Mouse (Mus musculus): Measurements from ENCODE around the gene Kmt2b. TPM values are rescaled to one million over a fixed set of nuclear protein-coding genes. Genes with fewer than 3 reads are reported as not detected.

Gene Kmt2b
- total and polyA plus RNA-seq, 3 experiments = 15.6 to 48.2 TPM; not detected in 1

DNA sequence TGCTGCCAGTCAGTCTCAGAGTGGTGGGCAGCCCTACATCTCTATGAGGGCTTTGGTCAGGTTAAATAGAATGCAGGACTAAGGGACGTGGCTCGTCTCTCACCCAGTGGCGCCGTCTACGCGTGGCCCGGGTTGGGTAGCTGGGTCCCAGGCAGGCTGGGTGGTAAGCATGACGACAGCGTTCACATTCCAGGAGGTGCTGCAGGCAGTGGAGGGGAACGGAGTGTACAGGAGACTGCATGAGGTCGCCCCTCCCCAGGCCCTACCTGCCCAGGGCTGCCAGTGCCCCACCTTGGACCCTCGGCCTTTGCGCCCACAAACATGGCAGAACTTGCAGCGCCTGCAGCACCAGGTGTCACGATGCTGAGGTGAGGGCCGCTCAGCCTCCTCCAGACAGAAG is 7.0 kb downstream of the Kmt2b start:
- Histone ChIP-seq H3K27me3 (ENCODE audit: control insufficient read depth in 1 of 2, insufficient read depth in 2 of 2, low read length in 2 of 2) (no peaks in the 10 kb centered on the region), H3K79me2 (ENCODE audit: control insufficient read depth, insufficient read depth, low read length, poor library complexity) (peaks cover 6% of the 10 kb centered on the region; the same call in 1 of the 2 replicates), H3K4me3 (ENCODE audit: control insufficient read depth in 1 of 2, insufficient read depth in 1 of 2, low read depth in 2 of 2, low read length in 2 of 2) (no peak overlapping the region), H3K9ac (ENCODE audit: control insufficient read depth, low read depth, low read length, poor library complexity, severe bottlenecking) (no peak overlapping the region), H3K27ac (ENCODE audit: control insufficient read depth, low read depth, low read length) (no peak overlapping the region), H3K36me3 (ENCODE audit: control insufficient read depth in 1 of 2, insufficient read depth in 2 of 2, low read length in 2 of 2) (peaks cover 0 to 21% of the 10 kb centered on the region in 2 experiments; a peak in 2 of 4 replicates), H3K9me3 (replicated peaks; ENCODE audit: insufficient read depth, low read length) (no peaks in the 10 kb centered on the region), H3K4me1 (ENCODE audit: control insufficient read depth in 1 of 2, insufficient read depth in 2 of 2, low read length in 2 of 2) (no peaks in the 10 kb centered on the region)
- no peak for TF ChIP-seq EP300 (IDR thresholded peaks at IDR 0.05; ENCODE audit: low read depth in 1 of 2, low read length in 2 of 2)
- TF ChIP-seq MAZ (IDR thresholded peaks at IDR 0.05; ENCODE audit: low read depth, low read length) = no peak
- TF ChIP-seq MEF2A (IDR thresholded peaks at IDR 0.05; ENCODE audit: extremely low read depth, insufficient replicate concordance, low read depth, low read length, poor library complexity, severe bottlenecking) = no peak
- TF ChIP-seq JUND (IDR thresholded peaks at IDR 0.05; ENCODE audit: low read depth, low read length) = no peak
- TF ChIP-seq NELFE (IDR thresholded peaks at IDR 0.05; ENCODE audit: low read depth, low read length) = no peak
- TF ChIP-seq ETS1 (IDR thresholded peaks at IDR 0.05; ENCODE audit: low read depth, low read length) = no peak
- no peak for TF ChIP-seq TBP (IDR thresholded peaks at IDR 0.05; ENCODE audit: low read depth, low read length)
- DNase-seq (ENCODE audit: low read depth, low spot score) = no peak

DNA sequence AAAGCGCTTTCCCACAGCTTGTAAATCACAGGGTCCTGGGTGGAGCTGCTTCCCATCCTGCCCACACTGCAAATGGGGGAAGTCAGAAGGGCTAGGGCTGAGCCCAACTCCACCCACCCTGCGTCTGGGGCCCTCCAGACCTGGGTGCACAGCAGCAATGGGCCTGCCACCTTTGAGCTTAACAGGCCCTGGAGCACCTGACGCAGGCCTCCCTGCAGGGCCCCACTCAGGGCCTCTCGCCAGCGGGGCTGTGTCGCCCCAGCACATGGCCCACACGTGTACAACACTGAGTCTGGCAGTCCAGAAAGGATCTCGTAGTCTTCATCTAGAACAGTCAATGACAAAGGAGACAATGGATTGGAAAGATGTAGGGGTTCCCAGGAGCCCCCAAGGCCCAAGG is 8.6 kb downstream of the Kmt2b start:
- Histone ChIP-seq H3K4me1 (ENCODE audit: control insufficient read depth in 1 of 2, insufficient read depth in 2 of 2, low read length in 2 of 2) (no peaks in the 10 kb centered on the region), H3K9me3 (replicated peaks; ENCODE audit: insufficient read depth, low read length) (no peaks in the 10 kb centered on the region), H3K9ac (ENCODE audit: control insufficient read depth, low read depth, low read length, poor library complexity, severe bottlenecking) (no peak overlapping the region), H3K4me3 (ENCODE audit: control insufficient read depth in 1 of 2, insufficient read depth in 1 of 2, low read depth in 2 of 2, low read length in 2 of 2) (no peak overlapping the region), H3K79me2 (ENCODE audit: control insufficient read depth, insufficient read depth, low read length, poor library complexity) (no peaks in the 10 kb centered on the region; the same call in 1 of the 2 replicates), H3K27me3 (ENCODE audit: control insufficient read depth in 1 of 2, insufficient read depth in 2 of 2, low read length in 2 of 2) (no peaks in the 10 kb centered on the region), H3K27ac (ENCODE audit: control insufficient read depth, low read depth, low read length) (no peak overlapping the region), H3K36me3 (ENCODE audit: control insufficient read depth in 1 of 2, insufficient read depth in 2 of 2, low read length in 2 of 2) (peaks cover 0 to 28% of the 10 kb centered on the region in 2 experiments; a peak in 2 of 4 replicates)
- no peak for DNase-seq (ENCODE audit: low read depth, low spot score)
- TF ChIP-seq ETS1 (IDR thresholded peaks at IDR 0.05; ENCODE audit: low read depth, low read length) (no peak), TCF12 (IDR thresholded peaks at IDR 0.05; ENCODE audit: low read depth, low read length) (no peak), ZMIZ1 (IDR thresholded peaks at IDR 0.05; ENCODE audit: low read depth, low read length) (no peak), E2F4 (IDR thresholded peaks at IDR 0.05; ENCODE audit: borderline replicate concordance, low read depth, low read length) (no peak), MYC (IDR thresholded peaks at IDR 0.05; ENCODE audit: low read depth, low read length) (no peak), POLR2A (IDR thresholded peaks at IDR 0.05; ENCODE audit: control insufficient read depth in 1 of 2, insufficient read depth in 1 of 2, low read depth in 1 of 2, low read length in 2 of 2, poor library complexity in 1 of 2) (no peak), MXI1 (IDR thresholded peaks at IDR 0.05; ENCODE audit: low read depth, low read length) (no peak), USF1 (IDR thresholded peaks at IDR 0.05; ENCODE audit: low read depth, low read length) (no peak), MAFK (IDR thresholded peaks at IDR 0.05; ENCODE audit: borderline replicate concordance, low read depth, low read length) (no peak), EP300 (IDR thresholded peaks at IDR 0.05; ENCODE audit: low read depth in 1 of 2, low read length in 2 of 2) (no peak), UBTF (IDR thresholded peaks at IDR 0.05; ENCODE audit: borderline replicate concordance, insufficient read depth, low read depth, low read length) (no peak), SIN3A (IDR thresholded peaks at IDR 0.05; ENCODE audit: low read length) (no peak), POLR2AphosphoS2 (IDR thresholded peaks at IDR 0.05; ENCODE audit: low read length) (no peak), POLR2AphosphoS5 (IDR thresholded peaks at IDR 0.05; ENCODE audit: borderline replicate concordance, low read depth, low read length) (no peak), TBP (IDR thresholded peaks at IDR 0.05; ENCODE audit: low read depth, low read length) (no peak), RAD21 (IDR thresholded peaks at IDR 0.05; ENCODE audit: low read depth, low read length) (no peak), GATA1 (IDR thresholded peaks at IDR 0.05; ENCODE audit: low read depth, low read length) (no peak), TAL1 (IDR thresholded peaks at IDR 0.05; ENCODE audit: low read length) (no peak), GABPA (IDR thresholded peaks at IDR 0.05; ENCODE audit: low read depth, low read length) (no peak), USF2 (IDR thresholded peaks at IDR 0.05; ENCODE audit: borderline replicate concordance in 1 of 2, insufficient read depth in 1 of 2, low read depth in 1 of 2, low read length in 2 of 2) (no peak)
